Mouse (Mus musculus): Measurements from ENCODE around the gene St6galnac6. TPM values are rescaled to one million over a fixed set of nuclear protein-coding genes. Genes with fewer than 3 reads are reported as not detected.

The St6galnac6 gene
- polyA plus RNA-seq, 1 experiment, result 21.1 TPM

- Histone ChIP-seq H3K4me1 (ENCODE audit: control insufficient read depth, insufficient read depth, low read length) (peaks cover 3% of the 10 kb centered on the region; the same call in 1 of the 2 replicates), H3K27ac (ENCODE audit: insufficient read depth, low read depth, low read length) (no peak overlapping the region), H3K27me3 (replicated peaks; ENCODE audit: control insufficient read depth, insufficient read depth, low read length) (no peaks in the 10 kb centered on the region), H3K4me3 (ENCODE audit: insufficient read depth, low read depth, low read length) (no peak overlapping the region), H3K36me3 (ENCODE audit: control insufficient read depth, insufficient read depth, low read length) (peaks cover 3% of the 10 kb centered on the region; the same call in 1 of the 2 replicates)
- WGBS, result 31% methylated on average over 4 of the region's 4 CpGs
- TF ChIP-seq CTCF (conservative IDR thresholded peaks at IDR 0.05; ENCODE audit: insufficient read depth, insufficient read length, low read depth, low read length) (peak; percentile 92), POLR2A (IDR thresholded peaks at IDR 0.05; ENCODE audit: low read depth, low read length) (no peak)
- DNase-seq, result peak; percentile 80
Measured at GRCm38 (mm10) chr2:32566536-32567063, 32.9 kb upstream of the St6galnac6 start.

GRCm38 (mm10) chr2:32568149-32568548 lies 31.4 kb upstream of the St6galnac6 start:
- no peaks in the 10 kb centered on the region for H3K27me3 ChIP-seq (replicated peaks; ENCODE audit: control insufficient read depth, insufficient read depth, low read length)
- no peak overlapping the region for H3K27ac ChIP-seq (ENCODE audit: insufficient read depth, low read depth, low read length)
- peak; percentile 36 for DNase-seq
- no peak for TF ChIP-seq CTCF (conservative IDR thresholded peaks at IDR 0.05; ENCODE audit: insufficient read depth, insufficient read length, low read depth, low read length)
- no peak for TF ChIP-seq POLR2A (IDR thresholded peaks at IDR 0.05; ENCODE audit: low read depth, low read length)
- 33% methylated on average over 5 of the region's 5 CpGs for WGBS
- peaks cover 3% of the 10 kb centered on the region; the same call in 1 of the 2 replicates for H3K4me1 ChIP-seq (ENCODE audit: control insufficient read depth, insufficient read depth, low read length)
- no peak overlapping the region for H3K4me3 ChIP-seq (ENCODE audit: insufficient read depth, low read depth, low read length)
- H3K36me3 ChIP-seq (ENCODE audit: control insufficient read depth, insufficient read depth, low read length), result peaks cover 3% of the 10 kb centered on the region; the same call in 1 of the 2 replicates

- peaks cover 3% of the 10 kb centered on the region; the same call in 1 of the 2 replicates for H3K4me1 ChIP-seq (ENCODE audit: control insufficient read depth, insufficient read depth, low read length)
- H3K27ac ChIP-seq (ENCODE audit: insufficient read depth, low read depth, low read length), result no peak overlapping the region
- TF ChIP-seq CTCF (conservative IDR thresholded peaks at IDR 0.05; ENCODE audit: insufficient read depth, insufficient read length, low read depth, low read length) (no peak), POLR2A (IDR thresholded peaks at IDR 0.05; ENCODE audit: low read depth, low read length) (no peak)
- H3K36me3 ChIP-seq (ENCODE audit: control insufficient read depth, insufficient read depth, low read length), result peaks cover 3% of the 10 kb centered on the region; the same call in 1 of the 2 replicates
- WGBS, result 82% methylated on average over 3 of the region's 3 CpGs
- no peak for DNase-seq
- H3K27me3 ChIP-seq (replicated peaks; ENCODE audit: control insufficient read depth, insufficient read depth, low read length), result no peaks in the 10 kb centered on the region
- no peak overlapping the region for H3K4me3 ChIP-seq (ENCODE audit: insufficient read depth, low read depth, low read length)
Measured at GRCm38 (mm10) chr2:32568941-32569340, 30.6 kb upstream of the St6galnac6 start.

GRCm38 (mm10) chr2:32570698-32571494 lies 28.6 kb upstream of the St6galnac6 start, which contains the start of gene Dpm2:
Dpm2 (plus strand) TSS chr2:32570858.
- DNase-seq, result peak; percentile 96
- Histone ChIP-seq H3K27me3 (replicated peaks; ENCODE audit: control insufficient read depth, insufficient read depth, low read length) (no peaks in the 10 kb centered on the region), H3K4me3 (ENCODE audit: insufficient read depth, low read depth, low read length) (peak within 1 kb of the TSS; percentile 90), H3K36me3 (ENCODE audit: control insufficient read depth, insufficient read depth, low read length) (peaks cover 3% of the 10 kb centered on the region; the same call in 1 of the 2 replicates), H3K27ac (ENCODE audit: insufficient read depth, low read depth, low read length) (0 out of 2 replicates have a peak within 1 kb of the TSS, but pooled peaks have one; percentile 41), H3K4me1 (ENCODE audit: control insufficient read depth, insufficient read depth, low read length) (peaks cover 3% of the 10 kb centered on the region; the same call in 1 of the 2 replicates)
- TF ChIP-seq POLR2A (IDR thresholded peaks at IDR 0.05; ENCODE audit: low read depth, low read length) (peak; percentile 66), CTCF (conservative IDR thresholded peaks at IDR 0.05; ENCODE audit: insufficient read depth, insufficient read length, low read depth, low read length) (no peak)
- under 1% methylated on average over 36 of the region's 36 CpGs for WGBS

- Histone ChIP-seq H3K36me3 (ENCODE audit: control insufficient read depth, insufficient read depth, low read length) (peaks cover 3% of the 10 kb centered on the region; the same call in 1 of the 2 replicates), H3K4me1 (ENCODE audit: control insufficient read depth, insufficient read depth, low read length) (peaks cover 3% of the 10 kb centered on the region; the same call in 1 of the 2 replicates), H3K27ac (ENCODE audit: insufficient read depth, low read depth, low read length) (no peak overlapping the region), H3K4me3 (ENCODE audit: insufficient read depth, low read depth, low read length) (no peak overlapping the region), H3K27me3 (replicated peaks; ENCODE audit: control insufficient read depth, insufficient read depth, low read length) (no peaks in the 10 kb centered on the region)
- TF ChIP-seq CTCF (conservative IDR thresholded peaks at IDR 0.05; ENCODE audit: insufficient read depth, insufficient read length, low read depth, low read length), result no peak
- TF ChIP-seq POLR2A (IDR thresholded peaks at IDR 0.05; ENCODE audit: low read depth, low read length), result no peak
- 91% methylated on average over 11 of the region's 11 CpGs for WGBS
- no peak for DNase-seq
Measured at GRCm38 (mm10) chr2:32572196-32572595, 27.3 kb upstream of the St6galnac6 start.

GRCm38 (mm10) chr2:32574497-32574896 lies 25.0 kb upstream of the St6galnac6 start, which contains the start of gene Pip5kl1:
Pip5kl1 (plus strand) TSS chr2:32574797.
- Histone ChIP-seq H3K4me1 (ENCODE audit: control insufficient read depth, insufficient read depth, low read length) (peaks cover 3% of the 10 kb centered on the region; the same call in 1 of the 2 replicates), H3K36me3 (ENCODE audit: control insufficient read depth, insufficient read depth, low read length) (no peaks in the 10 kb centered on the region), H3K4me3 (ENCODE audit: insufficient read depth, low read depth, low read length) (no peak within 1 kb of the TSS), H3K27me3 (replicated peaks; ENCODE audit: control insufficient read depth, insufficient read depth, low read length) (no peaks in the 10 kb centered on the region), H3K27ac (ENCODE audit: insufficient read depth, low read depth, low read length) (no peak within 1 kb of the TSS)
- DNase-seq, result no peak
- TF ChIP-seq CTCF (conservative IDR thresholded peaks at IDR 0.05; ENCODE audit: insufficient read depth, insufficient read length, low read depth, low read length), result no peak
- TF ChIP-seq POLR2A (IDR thresholded peaks at IDR 0.05; ENCODE audit: low read depth, low read length), result no peak
- WGBS, result 78% methylated on average over 6 of the region's 6 CpGs

Data from kidney, adult 2 months (tissue).